Comparison of ENCODE assay signal across 8 mouse cellular contexts in genomic region chr12:112938873-112939565, GRCm38 (mm10). TPM values are rescaled to one million over a fixed set of nuclear protein-coding genes. Genes with fewer than 3 reads are reported as not detected.
DNase-seq lines count a peak whose midpoint lies in the region; ATAC-seq and TF ChIP-seq lines count a peak whose summit lies in the region.

No protein-coding gene starts in this region.

- TF ChIP-seq RAD21 in MEL (IDR thresholded peaks at IDR 0.05; ENCODE audit: low read depth, low read length) = peak; percentile 58

- TF ChIP-seq POLR2A in MEL (IDR thresholded peaks at IDR 0.05; ENCODE audit: control insufficient read depth in 1 of 2, insufficient read depth in 1 of 2, low read depth in 1 of 2, low read length in 2 of 2, poor library complexity in 1 of 2) = no peak

- ATAC-seq in kidney, embryonic 14.5 days (ENCODE audit: low FRiP score, low TSS enrichment) = peak; percentile 18; the same call in 1 of the 2 replicates
- ATAC-seq in midbrain, embryonic 11.5 days (ENCODE audit: low FRiP score) = peak; percentile 41

- peaks cover 3% of the 10 kb centered on the region; the same call in 1 of the 2 replicates for H3K79me2 ChIP-seq in MEL (ENCODE audit: control insufficient read depth, insufficient read depth, low read length, poor library complexity)

- no peaks in the 10 kb centered on the region for H3K9me3 ChIP-seq in kidney, embryonic 14.5 days (ENCODE audit: control insufficient read depth, low read length)
- no peaks in the 10 kb centered on the region for H3K9me3 ChIP-seq in MEL (replicated peaks; ENCODE audit: insufficient read depth, low read length)
- H3K9me3 ChIP-seq in midbrain, embryonic 11.5 days (ENCODE audit: control insufficient read depth, low read length) = no peaks in the 10 kb centered on the region

- WGBS in kidney, embryonic 14.5 days = 62% methylated on average over 10 of the region's 10 CpGs
- 64% methylated on average over 10 of the region's 10 CpGs for WGBS in midbrain, embryonic 11.5 days

- H3K4me1 ChIP-seq in kidney, embryonic 14.5 days (ENCODE audit: control insufficient read depth, insufficient read depth, low read length) = peaks cover 15% of the 10 kb centered on the region
- peaks cover 9 to 14% of the 10 kb centered on the region in 2 experiments for H3K4me1 ChIP-seq in MEL (ENCODE audit: control insufficient read depth in 1 of 2, insufficient read depth in 2 of 2, low read length in 2 of 2)
- peaks cover 11% of the 10 kb centered on the region for H3K4me1 ChIP-seq in midbrain, embryonic 11.5 days (ENCODE audit: control insufficient read depth, insufficient read depth, low read length)

- no peak overlapping the region for H3K4me2 ChIP-seq in kidney, embryonic 14.5 days (replicated peaks; ENCODE audit: low read depth, low read length)
- H3K4me2 ChIP-seq in midbrain, embryonic 11.5 days = no peak overlapping the region

- no peak for TF ChIP-seq EP300 in MEL (IDR thresholded peaks at IDR 0.05; ENCODE audit: low read depth in 1 of 2, low read length in 2 of 2)

- H3K9ac ChIP-seq in kidney, embryonic 14.5 days (ENCODE audit: low read depth, low read length) = no peak overlapping the region
- no peak overlapping the region for H3K9ac ChIP-seq in MEL (ENCODE audit: control insufficient read depth, low read depth, low read length, poor library complexity, severe bottlenecking)
- H3K9ac ChIP-seq in midbrain, embryonic 11.5 days (ENCODE audit: low read length) = no peak overlapping the region

- 0 out of 2 replicates have a peak, but pooled peaks cover 3% of the 10 kb centered on the region for H3K36me3 ChIP-seq in kidney, embryonic 14.5 days (ENCODE audit: control insufficient read depth, insufficient read depth, low read length)
- peaks cover 0 to 6% of the 10 kb centered on the region in 2 experiments; a peak in 2 of 4 replicates for H3K36me3 ChIP-seq in MEL (ENCODE audit: control insufficient read depth in 1 of 2, insufficient read depth in 2 of 2, low read length in 2 of 2)
- no peaks in the 10 kb centered on the region for H3K36me3 ChIP-seq in midbrain, embryonic 11.5 days (ENCODE audit: control insufficient read depth, insufficient read depth, low read length)

- peak; percentile 62 to 73 (median 71) for TF ChIP-seq CTCF in MEL (IDR thresholded peaks at IDR 0.05 in 2 of 3, conservative IDR thresholded peaks at IDR 0.05 in 1 of 3; ENCODE audit: control insufficient read depth in 1 of 3, insufficient read depth in 1 of 3, low read depth in 2 of 3, low read length in 3 of 3, poor library complexity in 1 of 3, severe bottlenecking in 1 of 3)

- no peak for DNase-seq in kidney, adult 9 months
- DNase-seq in MEL (ENCODE audit: low read depth, low spot score) = peak; percentile 69
- peak; percentile 76 for DNase-seq in embryo, embryonic 10.5 days (ENCODE audit: low spot score)
- DNase-seq in midbrain, embryonic 11.5 days (ENCODE audit: low spot score, missing footprints) = peak; percentile 91
- DNase-seq in layer of hippocampus, adult 8-10 months (ENCODE audit: low spot score in 2 of 2) = no peak
- no peak for DNase-seq in T-cell, adult 2 months (ENCODE audit: low spot score)
- no peak for DNase-seq in adrenal gland, postnatal 4 days (ENCODE audit: low spot score in 2 of 2)

- no peak overlapping the region for H3K27ac ChIP-seq in kidney, embryonic 14.5 days (ENCODE audit: low read depth, low read length)
- H3K27ac ChIP-seq in MEL (ENCODE audit: control insufficient read depth, low read depth, low read length) = no peak overlapping the region
- H3K27ac ChIP-seq in midbrain, embryonic 11.5 days (ENCODE audit: low read depth, low read length) = no peak overlapping the region

- H3K27me3 ChIP-seq in kidney, embryonic 14.5 days (ENCODE audit: control insufficient read depth, insufficient read depth, low read length) = no peaks in the 10 kb centered on the region
- no peaks in the 10 kb centered on the region for H3K27me3 ChIP-seq in MEL (ENCODE audit: control insufficient read depth in 1 of 2, insufficient read depth in 2 of 2, low read length in 2 of 2)
- H3K27me3 ChIP-seq in midbrain, embryonic 11.5 days (ENCODE audit: control insufficient read depth, insufficient read depth, low read length) = no peaks in the 10 kb centered on the region

- H3K4me3 ChIP-seq in kidney, embryonic 14.5 days (ENCODE audit: low read length) = no peak overlapping the region
- H3K4me3 ChIP-seq in MEL (ENCODE audit: control insufficient read depth in 1 of 2, insufficient read depth in 1 of 2, low read depth in 2 of 2, low read length in 2 of 2) = no peak overlapping the region
- no peak overlapping the region for H3K4me3 ChIP-seq in midbrain, embryonic 11.5 days (ENCODE audit: low read depth, low read length)

TF ChIP-seq in MEL, 35 proteins besides CTCF, POLR2A, EP300 and RAD21:
- TF ChIP-seq SIN3A (IDR thresholded peaks at IDR 0.05; ENCODE audit: low read length) (0 out of 2 replicates have a peak, but pooled peaks have one; percentile 21), RCOR1 (IDR thresholded peaks at IDR 0.05; ENCODE audit: low read depth, low read length) (no peak), SMC3 (IDR thresholded peaks at IDR 0.05; ENCODE audit: low read depth, low read length) (peak; percentile 52)

RNA-seq across cellular contexts. Expression of gene Nudt14, which starts 2.9 kb away (rescaled TPM):
- 101 and 102 TPM in 2 replicates for polyA plus RNA-seq in kidney, embryonic 14.5 days (2014; fragmentation: Nextera tagmentation; extraction: Ambion mirVana)
- 19.0 and 20.1 TPM in 2 replicates for total RNA-seq in MEL (2012; rRNA removed)
- polyA plus RNA-seq in MEL (2012; ENCODE audit: insufficient read depth in 1 of 2, insufficient read length in 2 of 2, low read depth in 1 of 2, low replicate concordance in 2 of 2, missing spikeins in 1 of 2) = 10 to 100 TPM in 1 of 2 experiments, not detected in 1; 61.0 TPM
- 54.0 and 61.7 TPM in 2 replicates for polyA plus RNA-seq in midbrain, embryonic 11.5 days (2014; fragmentation: Nextera tagmentation; extraction: Ambion mirVana)
- total RNA-seq in layer of hippocampus, adult 8-10 months (2022) = 10 to 100 TPM in 3 of 4 experiments, 1 to 10 TPM in 1; 9.7 to 12.1 (median 11.1) TPM
- total RNA-seq in adrenal gland, postnatal 4 days (2021) = 10 to 100 TPM; 42.1 to 46.3 TPM

RNA-seq across cellular contexts. Expression of gene Jag2, which starts 9.4 kb away (rescaled TPM):
- polyA plus RNA-seq in kidney, embryonic 14.5 days (2014; fragmentation: Nextera tagmentation; extraction: Ambion mirVana) = 2.3 and 2.9 TPM in 2 replicates
- total RNA-seq in MEL (2012; rRNA removed) = 0.75 and 1.0 TPM in 2 replicates
- 1 to 10 TPM in 1 of 2 experiments, not detected in 1; 3.9 TPM for polyA plus RNA-seq in MEL (2012; ENCODE audit: insufficient read depth in 1 of 2, insufficient read length in 2 of 2, low read depth in 1 of 2, low replicate concordance in 2 of 2, missing spikeins in 1 of 2)
- polyA plus RNA-seq in midbrain, embryonic 11.5 days (2014; fragmentation: Nextera tagmentation; extraction: Ambion mirVana) = 3.0 and 3.2 TPM in 2 replicates
- total RNA-seq in layer of hippocampus, adult 8-10 months (2022) = 10 to 100 TPM; 47.1 to 61.1 (median 56.9) TPM
- 10 to 100 TPM; 15.2 to 18.3 TPM for total RNA-seq in adrenal gland, postnatal 4 days (2021)

RNA-seq across cellular contexts. Expression of gene Btbd6, which starts 37.3 kb away (rescaled TPM):
- polyA plus RNA-seq in kidney, embryonic 14.5 days (2014; fragmentation: Nextera tagmentation; extraction: Ambion mirVana) = 22.3 and 23.1 TPM in 2 replicates
- 0.88 and 1.8 TPM in 2 replicates for total RNA-seq in MEL (2012; rRNA removed)
- polyA plus RNA-seq in MEL (2012; ENCODE audit: insufficient read depth in 1 of 2, insufficient read length in 2 of 2, low read depth in 1 of 2, low replicate concordance in 2 of 2, missing spikeins in 1 of 2) = 1 to 10 TPM in 1 of 2 experiments, not detected in 1; 3.0 TPM
- 17.5 and 19.2 TPM in 2 replicates for polyA plus RNA-seq in midbrain, embryonic 11.5 days (2014; fragmentation: Nextera tagmentation; extraction: Ambion mirVana)
- 10 to 100 TPM; 55.3 to 61.7 (median 58.9) TPM for total RNA-seq in layer of hippocampus, adult 8-10 months (2022)
- total RNA-seq in adrenal gland, postnatal 4 days (2021) = 10 to 100 TPM; 27.1 to 29.2 TPM

Comparison
In these comparisons a context has a peak if more than half of its experiments do, and no peak if none do; other contexts are left out.
1. DNase-seq: peak in MEL (single experiment), embryo, embryonic 10.5 days (single experiment) and midbrain, embryonic 11.5 days (single experiment); none in kidney, adult 9 months (single experiment), layer of hippocampus, adult 8-10 months (0 of 2), T-cell, adult 2 months (single experiment) and adrenal gland, postnatal 4 days (0 of 2).
2. RNA of gene Btbd6, which starts 37.3 kb away (total RNA-seq): 55.3 to 61.7 TPM in layer of hippocampus, adult 8-10 months and 27.1 to 29.2 TPM in adrenal gland, postnatal 4 days; 0.88 to 1.8 TPM in MEL; every median in the first group is over 10 times any median in the second.